Mouse (Mus musculus): ENCODE measurements around the gene Oas1c.
A peak's percentile ranks its signal among the peaks of the same experiment; 100 is the strongest.

Oas1c gene

DNA sequence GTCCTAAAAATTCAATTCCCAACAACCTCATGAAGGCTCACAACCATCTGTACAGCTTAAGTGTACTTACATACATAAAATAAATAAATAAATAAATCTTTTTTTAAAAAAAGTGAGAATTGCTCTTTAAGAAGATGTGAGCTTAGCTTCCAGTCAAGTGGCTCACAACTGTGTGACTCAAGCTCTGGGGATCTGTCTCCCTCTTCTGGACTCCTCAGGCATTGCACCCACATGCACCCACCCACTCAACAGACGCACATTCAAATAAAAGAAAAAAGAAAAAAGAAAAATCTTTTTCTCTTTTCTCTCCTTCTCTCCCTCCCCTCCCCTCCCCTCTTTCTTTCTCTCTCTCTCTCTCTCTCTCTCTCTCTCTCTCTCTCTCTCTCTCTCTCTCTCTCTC, 30.7 kb downstream of the Oas1c start:
- no peak for DNase-seq

DNA sequence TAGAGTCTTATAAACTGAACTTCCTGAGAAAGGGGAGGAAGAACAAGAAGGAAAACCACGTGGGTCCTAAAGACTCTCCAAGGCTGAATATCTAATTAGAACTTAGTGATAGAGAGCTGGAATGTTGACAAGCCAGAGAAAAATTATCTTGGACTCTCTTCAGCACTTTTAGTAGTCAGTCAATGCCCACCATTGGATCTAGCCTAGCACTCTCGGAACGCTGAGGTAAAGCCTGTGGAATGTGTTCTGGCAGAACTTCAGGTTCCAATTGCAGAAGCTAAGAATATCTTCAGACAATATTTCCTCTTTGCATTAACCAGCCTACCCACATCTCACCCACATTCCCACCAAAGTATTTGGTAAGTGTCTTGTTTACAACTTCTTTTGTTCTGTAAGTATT, 32.4 kb downstream of the Oas1c start:
- no peak for DNase-seq

DNA sequence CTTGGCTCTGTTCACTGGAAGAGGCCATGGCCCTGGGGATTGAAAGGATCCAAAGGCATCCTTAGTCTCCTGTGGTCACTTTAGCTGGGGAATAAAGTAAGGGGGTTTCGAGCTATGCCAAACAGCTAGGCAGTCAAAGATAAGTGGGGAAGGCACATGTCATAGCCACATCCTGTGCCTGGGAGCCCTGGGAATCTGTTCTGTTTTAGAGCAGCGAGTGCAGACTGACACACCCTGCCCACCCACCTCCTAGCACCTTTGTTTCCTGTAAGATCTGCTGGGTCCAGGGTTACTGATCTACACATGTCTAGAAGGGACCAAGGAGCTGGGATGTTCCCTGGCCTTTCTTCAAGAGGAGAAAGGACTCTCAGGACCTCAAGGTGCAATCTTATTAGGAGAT, 33.4 kb downstream of the Oas1c start:
- DNase-seq: no peak

DNA sequence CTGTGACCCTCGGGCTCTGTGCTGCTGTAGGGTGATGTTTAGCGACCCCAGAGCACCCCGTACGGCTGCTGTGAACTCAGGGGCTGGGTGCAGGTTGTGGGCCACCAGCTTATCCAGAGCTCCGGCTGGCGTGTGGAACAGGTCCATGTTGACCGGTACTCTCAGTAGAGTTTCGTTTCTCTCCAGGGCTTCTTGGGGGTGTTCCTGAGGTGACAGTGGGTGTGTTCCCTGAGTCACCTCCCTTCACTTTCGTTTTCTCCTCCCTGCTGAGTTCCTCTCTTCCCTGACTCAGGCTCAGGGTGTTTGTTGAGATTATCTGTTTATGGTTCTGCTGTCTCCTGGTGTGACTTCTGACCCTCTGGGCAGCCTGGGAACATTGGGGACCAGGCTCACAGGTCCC, 34.8 kb downstream of the Oas1c start, which contains the start of gene Oas3:
Oas3 (minus strand) TSS at position 184 of the 400 bp plus-strand sequence.
- DNase-seq: no peak

DNA sequence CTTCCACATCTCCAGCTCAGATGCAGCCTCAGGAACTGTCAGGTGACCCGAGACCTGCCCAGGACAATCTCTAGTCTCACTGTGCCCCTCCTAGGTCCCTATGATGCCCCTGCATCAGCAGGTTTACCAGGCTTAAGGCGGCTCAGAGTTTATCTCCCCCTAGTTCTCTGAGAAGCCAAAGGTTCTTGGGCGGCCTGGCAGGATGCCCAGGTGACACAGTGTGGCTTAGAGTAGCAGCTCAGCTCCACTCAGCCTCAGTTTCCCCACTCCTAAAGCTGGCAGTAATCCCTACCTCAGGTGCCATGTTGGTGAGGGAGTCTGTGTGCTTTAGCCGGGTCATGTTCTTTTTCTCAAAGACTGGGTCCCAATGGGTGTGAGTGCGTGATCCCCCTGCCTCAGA, 35.5 kb downstream of the Oas1c start:
- DNase-seq: no peak

DNA sequence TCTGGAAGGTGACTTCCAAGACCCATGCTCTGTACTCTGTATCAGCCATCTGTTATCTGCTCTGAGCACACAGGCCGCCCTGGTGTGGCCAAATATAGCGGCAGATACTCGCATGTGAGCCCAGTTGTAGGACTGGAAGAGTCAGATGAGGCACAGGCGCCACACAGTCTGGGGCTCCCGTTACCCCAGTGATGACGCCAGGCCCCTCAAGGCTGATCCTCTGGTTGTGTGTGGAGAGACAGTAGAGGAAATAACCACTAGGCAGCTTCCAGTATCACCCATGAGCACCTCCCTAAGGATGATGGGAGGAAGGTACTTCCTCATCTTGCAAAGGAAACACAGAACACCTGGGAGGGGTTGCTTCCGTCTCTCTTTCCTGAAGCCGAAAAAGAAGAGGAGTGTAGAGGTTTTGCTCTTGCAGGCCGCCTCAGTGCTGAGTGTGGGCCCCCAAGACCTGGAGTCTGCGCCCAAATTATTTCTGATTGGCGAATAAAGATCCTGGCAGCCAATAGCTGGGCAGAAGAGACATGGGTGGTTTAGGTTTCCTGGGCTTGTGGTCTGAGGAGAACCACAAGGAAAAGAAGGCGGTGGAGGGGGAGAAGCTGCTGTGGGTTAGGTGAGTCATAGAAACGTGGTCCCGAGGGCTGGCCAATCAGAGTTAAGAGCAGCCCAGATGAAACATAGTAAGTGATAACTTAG, 36.9 kb downstream of the Oas1c start:
- DNase-seq: no peak

DNA sequence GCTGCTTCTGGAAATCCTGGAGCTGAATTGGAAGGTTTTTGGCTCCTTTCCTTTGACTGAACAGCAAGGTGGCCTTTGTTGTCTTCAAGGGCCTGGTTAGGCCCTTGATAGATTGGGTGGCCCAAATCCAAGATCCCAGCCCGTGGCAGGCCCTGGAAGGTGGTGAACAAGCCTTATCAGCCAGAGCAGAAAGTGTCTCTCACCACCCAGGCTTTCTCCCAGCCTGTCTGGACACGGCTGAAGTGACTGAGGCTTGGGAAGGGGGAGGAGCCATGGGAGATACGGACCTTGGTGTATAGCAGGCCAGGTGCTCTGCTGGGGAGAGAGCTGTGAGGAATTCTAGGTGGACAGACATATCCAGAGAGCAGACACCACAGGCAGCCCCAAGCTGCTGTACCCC, 42.9 kb downstream of the Oas1c start:
- DNase-seq: no peak

DNA sequence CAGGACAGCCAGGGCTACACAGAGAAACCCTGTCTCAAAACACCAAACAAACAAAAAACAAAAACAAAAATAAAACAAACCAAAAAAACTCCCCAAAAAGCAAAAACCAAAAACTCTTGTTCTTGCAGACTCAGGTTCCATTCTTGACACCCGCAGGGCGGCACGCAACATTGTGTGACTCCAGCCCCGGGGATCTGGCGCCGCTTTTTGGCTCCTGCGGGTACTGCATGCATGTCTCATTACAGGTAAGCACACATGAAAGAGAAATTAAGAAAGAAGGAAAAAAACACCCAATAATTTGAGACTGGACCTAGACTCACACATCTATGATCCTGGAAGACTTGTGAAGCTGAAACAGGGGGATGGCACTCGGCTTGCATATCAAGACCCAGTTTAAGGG, 47.3 kb downstream of the Oas1c start:
- DNase-seq: no peak

DNA sequence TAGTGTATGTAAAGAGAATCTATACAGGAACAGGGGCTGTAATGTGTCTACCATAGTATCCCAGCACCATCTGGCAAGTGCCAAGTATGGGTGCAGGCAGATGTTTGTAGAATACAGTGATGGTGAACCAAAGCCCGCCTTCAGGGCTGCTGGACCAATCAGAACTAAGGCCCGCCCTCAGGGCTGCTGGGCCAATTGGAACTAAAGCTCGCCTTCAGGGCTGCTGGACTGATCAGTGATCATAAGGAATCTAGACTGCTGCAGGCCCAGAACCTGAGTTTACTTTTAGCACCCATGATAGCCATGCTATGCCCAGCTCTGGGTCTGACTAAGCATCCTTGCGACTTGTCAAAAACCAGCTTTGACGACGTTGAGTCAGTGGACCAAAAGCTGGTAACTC, 50.4 kb downstream of the Oas1c start:
- DNase-seq: peak; percentile 33 to 45

DNA sequence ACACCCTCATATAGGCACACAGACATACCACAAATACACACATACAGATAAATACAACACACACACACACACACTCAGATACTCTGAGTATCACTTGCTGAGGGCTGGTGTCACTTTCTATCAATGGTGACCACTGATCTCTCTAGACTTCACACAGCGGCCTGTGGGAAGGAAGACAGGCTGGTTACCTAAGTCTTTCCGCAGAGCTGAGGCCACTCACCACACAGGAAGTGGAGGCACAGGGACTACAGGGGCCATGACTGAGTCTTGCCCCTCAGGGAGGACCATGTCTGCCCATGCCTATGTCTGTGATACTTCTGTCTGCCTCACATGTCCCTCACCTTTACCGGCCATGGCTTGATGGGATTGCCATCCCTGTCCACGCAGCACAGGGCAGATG, 58.1 kb downstream of the Oas1c start:
- no peak for DNase-seq

DNA sequence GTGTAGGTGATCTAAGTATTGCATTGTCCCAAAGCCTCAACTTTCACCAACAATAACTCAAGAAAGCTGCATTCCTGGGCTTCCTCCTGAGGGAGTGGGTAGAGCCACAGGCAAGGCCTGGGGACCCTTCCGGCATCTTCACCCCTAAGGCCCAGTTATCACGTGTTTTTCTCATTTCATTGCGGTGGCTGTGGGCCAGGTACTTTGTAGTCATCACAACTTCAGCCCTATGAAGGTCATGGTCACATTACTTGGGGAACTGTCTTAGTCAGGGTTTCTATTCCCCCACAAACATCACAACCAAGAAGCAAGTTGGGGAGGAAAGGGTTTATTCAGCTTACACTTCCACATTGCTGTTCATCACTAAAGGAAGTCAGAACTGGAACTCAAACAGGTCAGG, 59.5 kb downstream of the Oas1c start:
- DNase-seq: no peak

DNA sequence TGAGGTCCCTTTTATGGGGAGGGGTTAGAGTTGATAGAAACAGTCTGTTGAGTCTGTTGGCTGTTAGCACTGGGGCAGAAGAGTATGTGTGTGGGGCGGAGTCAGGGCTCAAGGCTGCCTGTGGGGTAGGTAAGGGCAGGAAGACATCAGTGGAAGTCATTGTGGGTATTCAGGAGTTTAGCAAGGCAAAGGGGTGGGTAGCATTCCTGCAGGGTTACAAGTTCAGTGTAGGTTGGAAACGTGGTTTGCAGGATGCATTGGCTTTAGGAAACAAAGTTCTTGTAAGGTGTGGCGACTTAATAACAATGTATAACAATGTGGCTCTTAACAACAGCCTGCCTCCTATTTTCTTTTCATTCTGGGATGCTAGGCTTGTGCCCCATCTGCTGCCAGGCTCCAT, 61.1 kb downstream of the Oas1c start:
- no peak for DNase-seq

Data from kidney, postnatal 4 days (tissue).